Mouse (Mus musculus) G1E (cell line): ENCODE data around the gene Lmtk2. TPM values are rescaled to one million over a fixed set of nuclear protein-coding genes. Genes with fewer than 3 reads are reported as not detected.

Experiments
- ATAC-seq: 2 replicates; pipeline ENCODE4 v1.8.0; 2016; ENCODE audit warnings: mild to moderate bottlenecking; ENCODE audit not compliant: insufficient number of reproducible peaks, poor library complexity, low FRiP score, severe bottlenecking; ENCODE audit errors: extremely low read depth
- DNase-seq: peaks from one replicate; pipeline ENCODE4 v3.0.0; 2012; ENCODE audit warnings: low spot score
- H3K27me3 ChIP-seq: 2 replicates; pipeline ENCODE4 v1.6.1; 2012; ENCODE audit warnings: mild to moderate bottlenecking, low read length, inconsistent platforms; ENCODE audit not compliant: insufficient read depth
- H3K36me3 ChIP-seq: replicated peaks from 2 replicates; pipeline ENCODE3; 2012; ENCODE audit warnings: mild to moderate bottlenecking, inconsistent platforms
- H3K4me1 ChIP-seq: 2 replicates; pipeline ENCODE4 v1.6.1; 2012; ENCODE audit warnings: low read depth, low read length, inconsistent platforms, mixed read lengths; ENCODE audit not compliant: insufficient read depth
- H3K4me3 ChIP-seq: 2 replicates; pipeline ENCODE4 v1.5.1; 2012; ENCODE audit warnings: low read depth, mild to moderate bottlenecking, inconsistent platforms, low read length, moderate library complexity, mixed read lengths
- H3K9me3 ChIP-seq: replicated peaks from 2 replicates; pipeline ENCODE4 v1.6.1; 2012; ENCODE audit warnings: inconsistent platforms
- CTCF ChIP-seq: IDR thresholded peaks from 2 replicates; pipeline ENCODE4 v1.5.1; 2012; ENCODE audit warnings: low read depth, low read length, inconsistent platforms, mixed read lengths
- GATA1 ChIP-seq: IDR thresholded peaks from 2 replicates; pipeline ENCODE4 v1.6.1; 2012; ENCODE audit warnings: borderline replicate concordance, low read length, inconsistent platforms, mixed read lengths
- GATA2 ChIP-seq: IDR thresholded peaks from 2 replicates; pipeline ENCODE4 v1.6.1; 2012; ENCODE audit warnings: low read depth, low read length, inconsistent platforms, borderline replicate concordance
- POLR2AphosphoS5 ChIP-seq: IDR thresholded peaks from 2 replicates; pipeline ENCODE4 v1.6.1; 2012; ENCODE audit warnings: low read depth, low read length, inconsistent platforms; ENCODE audit not compliant: insufficient replicate concordance
- TAL1 ChIP-seq: conservative IDR thresholded peaks from 2 replicates; pipeline ENCODE4 v1.6.1; 2012; ENCODE audit warnings: low read depth, low read length, inconsistent platforms, mixed read lengths
- polyA plus RNA-seq: library from polyadenylated mRNA; stranded (reverse); fragments of >175 nt; gene quantifications from 2 replicates; pipeline ENCODE4 v1.2.3, GENCODE M21; 2012
- total RNA-seq, 2 experiments: library from RNA; stranded (forward) in 1 of 2; stranded (reverse) in 1 of 2; fragments of 200-1000 nt in 1 of 2; fragments of >200 nt in 1 of 2; fragmentation: Nextera tagmentation in 1 of 2; gene quantifications; 2 replicates each; pipeline ENCODE4 v1.2.3; 2014 to 2017

The Lmtk2 gene
- total and polyA plus RNA-seq, 3 experiments, result 9.3 to 29.0 (median 11.7) TPM

DNA sequence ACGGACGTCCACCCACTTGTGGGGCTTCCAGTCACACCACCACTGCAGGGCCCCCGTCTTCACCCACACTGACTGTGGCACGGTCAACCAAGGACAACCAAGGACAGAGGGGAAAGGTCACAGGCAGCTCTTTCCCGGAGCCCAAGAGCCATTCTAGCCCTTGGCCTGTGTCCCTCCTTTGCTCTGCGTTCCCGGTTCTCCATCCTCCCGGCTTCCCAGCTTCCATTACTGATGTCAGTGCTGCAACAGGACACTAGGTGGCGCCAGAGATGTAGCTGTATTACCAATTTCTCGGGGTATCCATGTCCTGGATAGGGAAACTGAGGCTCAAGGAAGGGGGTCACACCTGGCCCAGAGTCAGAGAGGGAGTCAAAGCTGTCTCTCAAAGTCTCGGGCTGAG lies 107.2 kb downstream of the Lmtk2 start:
- Histone ChIP-seq H3K9me3 (no peaks in the 10 kb centered on the region; the same call in 1 of the 2 replicates), H3K36me3 (peaks cover 38% of the 10 kb centered on the region), H3K4me3 (no peak overlapping the region), H3K4me1 (0 out of 2 replicates have a peak, but pooled peaks cover 3% of the 10 kb centered on the region), H3K27me3 (no peaks in the 10 kb centered on the region)
- ATAC-seq, result 0 out of 2 replicates have a peak, but pooled peaks have one; percentile 15
- DNase-seq, result peak; percentile 23
- TF ChIP-seq GATA1, result no peak
- TF ChIP-seq CTCF, result peak; percentile 72

GRCm38 (mm10) chr5:144214453-144214852 lies 114.2 kb downstream of the Lmtk2 start:
- DNase-seq (peak; percentile 51), ATAC-seq (peak; percentile 76; the same call in 1 of the 2 replicates)
- TF ChIP-seq CTCF, result peak; percentile 95
- no peak for TF ChIP-seq POLR2AphosphoS5
- no peak for TF ChIP-seq TAL1
- TF ChIP-seq GATA2, result no peak
- no peak for TF ChIP-seq GATA1
- Histone ChIP-seq H3K36me3 (peaks cover 34% of the 10 kb centered on the region), H3K4me3 (no peak overlapping the region), H3K27me3 (no peaks in the 10 kb centered on the region), H3K4me1 (peaks cover 13% of the 10 kb centered on the region), H3K9me3 (no peaks in the 10 kb centered on the region)

DNA sequence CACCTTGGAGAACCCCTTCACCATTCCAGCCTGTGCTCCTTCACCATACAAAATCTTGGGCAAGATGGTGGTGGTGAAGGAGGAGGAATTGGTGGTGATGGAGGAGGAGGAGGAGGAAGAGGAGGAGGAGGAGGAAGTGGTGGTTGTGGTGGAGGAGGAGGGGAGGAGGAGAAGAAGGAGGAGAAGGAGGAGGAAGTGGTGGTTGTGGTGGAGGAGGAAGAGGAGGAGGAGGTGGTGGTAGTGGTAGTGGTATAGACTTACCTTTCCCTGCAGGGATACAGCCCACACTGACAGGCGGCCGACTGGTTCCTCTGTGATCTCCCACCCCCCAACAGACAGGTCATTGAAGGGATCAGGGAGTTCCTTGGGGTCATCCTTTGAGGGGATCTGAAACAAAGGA lies 115.8 kb downstream of the Lmtk2 start:
- Histone ChIP-seq H3K9me3 (no peaks in the 10 kb centered on the region), H3K36me3 (peaks cover 26% of the 10 kb centered on the region), H3K27me3 (no peaks in the 10 kb centered on the region), H3K4me3 (no peak overlapping the region), H3K4me1 (peaks cover 15% of the 10 kb centered on the region)
- ATAC-seq, result no peak
- DNase-seq, result no peak
- no peak for TF ChIP-seq CTCF
- no peak for TF ChIP-seq POLR2AphosphoS5
- TF ChIP-seq GATA2, result no peak
- no peak for TF ChIP-seq GATA1
- TF ChIP-seq TAL1, result no peak

DNA sequence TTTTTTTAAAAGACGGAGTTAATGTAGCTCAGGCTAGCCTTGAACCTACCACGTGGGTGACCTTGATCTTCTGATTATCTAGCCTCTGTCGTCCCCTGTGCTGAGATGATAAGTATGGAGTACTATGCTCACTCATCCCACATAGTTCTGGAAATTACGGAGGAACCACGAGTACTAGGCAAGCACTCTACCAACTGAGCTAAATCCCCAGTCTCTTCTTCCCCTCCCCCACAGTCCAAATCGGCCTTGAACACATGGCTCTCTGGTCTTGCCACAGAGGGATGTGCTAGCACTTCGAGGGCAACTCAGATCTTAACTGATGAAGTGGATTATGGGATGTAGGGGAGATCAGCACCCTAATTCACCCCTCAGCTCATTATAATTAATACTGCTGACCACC lies 117.8 kb downstream of the Lmtk2 start:
- Histone ChIP-seq H3K9me3 (no peaks in the 10 kb centered on the region), H3K4me3 (no peak overlapping the region), H3K4me1 (peaks cover 27% of the 10 kb centered on the region), H3K27me3 (no peaks in the 10 kb centered on the region), H3K36me3 (peaks cover 21% of the 10 kb centered on the region)
- no peak for DNase-seq
- TF ChIP-seq GATA2, result no peak
- no peak for ATAC-seq

DNA sequence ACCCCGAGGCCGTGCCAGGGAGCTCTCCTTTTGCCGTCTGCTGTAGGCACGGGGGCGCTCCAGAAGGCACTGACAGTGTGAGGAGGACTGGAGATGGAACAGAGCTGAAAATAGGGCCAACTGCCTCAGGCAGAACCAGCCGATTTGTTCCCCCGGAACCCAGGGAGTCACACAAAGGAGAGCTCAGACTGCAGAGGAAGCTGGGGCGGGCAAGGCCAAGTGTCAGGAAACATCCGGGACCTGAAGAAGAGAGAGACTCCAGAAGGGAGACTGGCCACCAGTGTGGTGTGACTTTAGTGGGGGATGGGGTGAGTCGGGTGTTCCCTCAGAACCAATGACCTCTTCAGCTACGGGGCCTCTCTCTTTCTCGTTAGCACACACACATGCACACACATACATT lies 119.1 kb downstream of the Lmtk2 start:
- Histone ChIP-seq H3K4me1 (peaks cover 30% of the 10 kb centered on the region), H3K4me3 (no peak overlapping the region), H3K9me3 (no peaks in the 10 kb centered on the region), H3K36me3 (peaks cover 14% of the 10 kb centered on the region), H3K27me3 (no peaks in the 10 kb centered on the region)
- no peak for TF ChIP-seq POLR2AphosphoS5
- TF ChIP-seq GATA2, result no peak
- no peak for TF ChIP-seq CTCF
- TF ChIP-seq TAL1, result no peak
- no peak for TF ChIP-seq GATA1
- ATAC-seq, result no peak
- DNase-seq, result no peak

DNA sequence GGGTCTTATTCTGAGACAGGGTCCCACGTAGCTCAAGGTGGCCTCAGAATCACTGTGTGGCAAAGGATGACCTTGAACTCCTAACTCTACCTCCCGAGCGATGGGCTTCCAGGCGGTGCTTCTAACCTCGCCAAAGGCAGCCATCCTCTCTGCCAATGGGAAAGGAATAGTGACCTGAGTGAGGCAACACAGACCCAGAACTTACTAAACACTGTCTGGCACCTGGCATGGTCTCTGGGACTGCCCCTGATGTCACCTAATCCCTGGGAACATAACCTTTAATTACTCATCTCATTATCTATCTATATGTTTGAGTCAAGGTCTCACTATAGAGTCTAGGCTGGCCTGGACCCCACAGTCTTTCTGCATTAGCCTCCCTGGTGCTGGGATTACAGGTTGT lies 119.7 kb downstream of the Lmtk2 start:
- no peak for ATAC-seq
- H3K4me1 ChIP-seq, result peaks cover 36% of the 10 kb centered on the region
- no peak overlapping the region for H3K4me3 ChIP-seq
- peaks cover 12% of the 10 kb centered on the region for H3K36me3 ChIP-seq
- TF ChIP-seq TAL1, result no peak
- DNase-seq, result no peak
- H3K27me3 ChIP-seq, result no peaks in the 10 kb centered on the region
- no peaks in the 10 kb centered on the region for H3K9me3 ChIP-seq

DNA sequence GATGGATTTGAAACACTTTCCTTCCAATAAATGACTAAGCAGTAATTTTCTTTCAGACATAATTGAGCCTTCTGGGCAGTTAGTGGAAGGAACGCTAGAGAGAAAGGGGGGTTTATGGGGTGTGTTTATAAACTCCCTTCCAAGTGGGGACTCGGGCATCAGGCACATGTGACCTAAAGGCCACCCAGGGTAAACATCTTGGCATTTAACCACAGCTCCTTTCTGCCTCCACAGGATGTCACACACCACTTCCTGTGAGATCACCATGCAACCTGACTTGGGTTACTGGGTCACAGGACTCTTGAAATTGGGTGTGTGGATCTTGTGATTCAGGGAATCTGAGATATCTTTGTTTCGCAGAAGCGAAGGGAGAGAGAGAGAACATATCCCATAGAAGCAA lies 121.1 kb downstream of the Lmtk2 start:
- Histone ChIP-seq H3K9me3 (no peaks in the 10 kb centered on the region), H3K4me1 (peaks cover 32% of the 10 kb centered on the region), H3K27me3 (no peaks in the 10 kb centered on the region), H3K4me3 (no peak overlapping the region), H3K36me3 (peaks cover 9% of the 10 kb centered on the region)
- DNase-seq (no peak), ATAC-seq (peak; percentile 55)
- TF ChIP-seq CTCF (no peak), GATA2 (no peak), POLR2AphosphoS5 (no peak), GATA1 (no peak), TAL1 (no peak)
